In the genomic region with DNA sequence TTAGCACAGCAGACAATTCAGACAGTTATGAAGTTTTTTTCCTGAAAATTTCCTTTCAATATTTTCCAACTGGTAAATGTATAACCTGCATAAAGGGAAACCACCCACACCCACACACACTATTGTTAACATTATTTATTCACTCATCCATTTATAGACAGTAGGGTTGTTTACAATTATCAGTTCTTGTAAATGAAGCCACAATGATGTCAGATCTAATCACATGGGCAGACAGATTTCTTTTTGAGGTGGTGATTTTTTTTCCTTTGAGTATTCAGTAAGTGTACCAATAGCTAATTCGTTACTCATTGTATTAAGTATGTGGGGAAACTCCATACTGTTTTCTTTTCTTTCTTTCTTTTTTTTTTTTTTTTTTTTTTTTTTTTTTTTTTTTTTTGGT, we compare ENCODE assay signal across 22 mouse cellular contexts. TPM values are rescaled to one million over a fixed set of nuclear protein-coding genes. Genes with fewer than 3 reads are reported as not detected.
DNase-seq lines count a peak whose midpoint lies in the region; ATAC-seq lines count a peak whose summit lies in the region.
"Had no signal": no experiment of that assay in that cellular context is flagged by ENCODE, and none has a peak within 500 bp of the region (broad histone marks: within the 10 kb centered on the region; RNA-seq: fewer than 3 reads in every experiment).

No protein-coding gene starts in this region.

- no peak for DNase-seq in layer of hippocampus, adult 9-11 months
- no peak for DNase-seq in gastrocnemius, postnatal 10 days
- DNase-seq in kidney, postnatal 14 days = no peak
- DNase-seq: adrenal gland, adult 2 months; adrenal gland, adult 8-10 months; adrenal gland, postnatal 10 days; adrenal gland, postnatal 14 days; adrenal gland, postnatal 25 days; adrenal gland, postnatal 36 days; B cell, adult 2 months; cerebellum, adult 11 months; cerebellum, adult 11-12 months; cerebellum, adult 18-20 months; cerebellum, adult 2 months; cerebellum, adult 8-10 months had no signal

- ATAC-seq in CD4-positive, CD25-positive, alpha-beta regulatory T cell, adult 4 months = peak; percentile 84
- ATAC-seq in activated CD4-positive, CD25-positive, alpha-beta regulatory T cell, adult 4 months = peak; percentile 71
- peak; percentile 71 for ATAC-seq in inflammation-experienced regulatory T-cells, adult 6 months
- ATAC-seq: Patski had no signal

RNA-seq across cellular contexts. Expression of a gene that starts 15.3 kb away (rescaled TPM):
- polyA plus RNA-seq in CD4-positive, CD25-positive, alpha-beta regulatory T cell, adult 4 months (2017; shearing (Covaris generic)) = 1 to 10 TPM in 1 of 2 experiments, under 1 TPM in 1; 0.90 to 1.1 TPM
- polyA plus RNA-seq in activated CD4-positive, CD25-positive, alpha-beta regulatory T cell, adult 4 months (2017; shearing (Covaris generic)) = under 1 TPM; 0.56 to 0.76 TPM
- polyA plus RNA-seq in inflammation-experienced regulatory T-cells, adult 6 months (2017; shearing (Covaris generic)) = 1 to 10 TPM; 1.1 to 1.7 (median 1.2) TPM
- total RNA-seq in gastrocnemius, postnatal 10 days (2021) = 1 to 10 TPM; 5.8 to 6.1 TPM
- total RNA-seq: CH12.LX, MEL had no signal
- polyA plus RNA-seq: G1E had no signal
